Mouse (Mus musculus) heart, postnatal 4 days (tissue): ENCODE data around the gene Gpr50. TPM values are rescaled to one million over a fixed set of nuclear protein-coding genes. Genes with fewer than 3 reads are reported as not detected.

Experiments
- DNase-seq: peaks from one replicate; pipeline ENCODE4 v3.0.0; 2021
- total RNA-seq, 2 experiments: library from RNA; stranded (reverse); gene quantifications; 2 replicates each; pipeline ENCODE4 v1.2.3; 2021

Gene Gpr50
- total RNA-seq: under 1 TPM in 1 of 2 experiments, not detected in 1; 0.38 TPM

GRCm38 (mm10) chrX:71663374-71663773, at the start of gene Gpr50:
Gene Gpr50 (plus strand): TSS chrX:71663667.
- DNase-seq: no peak

- DNase-seq: no peak
Measured at GRCm38 (mm10) chrX:71622286-71622685, 41.2 kb upstream of the Gpr50 start.

- peak; percentile 63 for DNase-seq
Measured at GRCm38 (mm10) chrX:71623843-71624242, 39.6 kb upstream of the Gpr50 start.

GRCm38 (mm10) chrX:71628306-71628705, 35.2 kb upstream of the Gpr50 start:
- peak; percentile 46 for DNase-seq

- no peak for DNase-seq
Measured at GRCm38 (mm10) chrX:71630709-71631108, 32.8 kb upstream of the Gpr50 start.

- no peak for DNase-seq
Measured at GRCm38 (mm10) chrX:71631130-71631529, 32.3 kb upstream of the Gpr50 start.

GRCm38 (mm10) chrX:71647958-71648357, 15.5 kb upstream of the Gpr50 start:
- peak; percentile 70 for DNase-seq

- no peak for DNase-seq
Measured at GRCm38 (mm10) chrX:71648434-71648833, 15.0 kb upstream of the Gpr50 start.

- peak; percentile 57 for DNase-seq
Measured at GRCm38 (mm10) chrX:71648848-71649454, 14.5 kb upstream of the Gpr50 start.

GRCm38 (mm10) chrX:71649993-71650392, 13.5 kb upstream of the Gpr50 start:
- DNase-seq: no peak

GRCm38 (mm10) chrX:71661794-71662193, 1.7 kb upstream of the Gpr50 start:
- no peak for DNase-seq

- DNase-seq: no peak
Measured at GRCm38 (mm10) chrX:71663871-71664687, 612 bp downstream of the Gpr50 start.

- DNase-seq: no peak
Measured at GRCm38 (mm10) chrX:71664688-71665026, 1.2 kb downstream of the Gpr50 start.

- no peak for DNase-seq
Measured at GRCm38 (mm10) chrX:71670254-71670653, 6.8 kb downstream of the Gpr50 start.

GRCm38 (mm10) chrX:71700817-71701469, 37.5 kb downstream of the Gpr50 start:
- no peak for DNase-seq

Other genes with a start within 250 kb of the Gpr50 start
- 10 to 100 TPM; 36.6 to 44.5 TPM for gene Cd99l2, start 170.8 kb upstream of the Gpr50 start, total RNA-seq
- 100 to 1,000 TPM; 117 to 137 TPM for gene Hmgb3, start 107.7 kb upstream of the Gpr50 start, total RNA-seq
- 10 to 100 TPM; 21.5 to 24.7 TPM for gene Vma21, start 152.3 kb downstream of the Gpr50 start, total RNA-seq